Mouse (Mus musculus) effector memory CD4-positive, alpha-beta T cell, adult 7 months (primary cell): ENCODE data around the gene Nnat. TPM values are rescaled to one million over a fixed set of nuclear protein-coding genes. Genes with fewer than 3 reads are reported as not detected.

Experiments used
- polyA plus RNA-seq: library from polyadenylated mRNA; unstranded; fragments of 100-300 nt; shearing (Covaris generic); gene quantifications from one replicate; pipeline ENCODE4 v1.2.1, GENCODE M21; 2017

Nnat gene
- polyA plus RNA-seq: 1.0 TPM

DNA sequence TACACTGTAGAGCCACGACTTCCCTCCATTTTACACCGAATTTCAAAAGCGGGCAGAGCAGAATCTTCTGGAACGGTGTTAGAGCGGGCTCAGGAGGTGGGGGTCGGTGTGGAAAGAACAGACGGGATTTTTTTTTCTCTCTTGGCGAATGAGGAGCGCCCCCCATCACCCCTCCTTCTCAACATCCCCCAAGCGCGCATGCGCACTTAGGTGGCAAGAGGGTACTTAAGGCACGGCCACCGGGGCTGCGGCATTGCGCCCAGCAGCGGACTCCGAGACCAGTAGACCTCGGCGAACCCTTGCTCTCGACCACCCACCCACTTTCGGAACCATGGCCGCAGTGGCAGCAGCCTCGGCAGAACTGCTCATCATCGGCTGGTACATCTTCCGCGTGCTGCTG, at the start of gene Nnat:
Nnat (plus strand) TSS at position 221 of the 400 bp plus-strand sequence.

DNA sequence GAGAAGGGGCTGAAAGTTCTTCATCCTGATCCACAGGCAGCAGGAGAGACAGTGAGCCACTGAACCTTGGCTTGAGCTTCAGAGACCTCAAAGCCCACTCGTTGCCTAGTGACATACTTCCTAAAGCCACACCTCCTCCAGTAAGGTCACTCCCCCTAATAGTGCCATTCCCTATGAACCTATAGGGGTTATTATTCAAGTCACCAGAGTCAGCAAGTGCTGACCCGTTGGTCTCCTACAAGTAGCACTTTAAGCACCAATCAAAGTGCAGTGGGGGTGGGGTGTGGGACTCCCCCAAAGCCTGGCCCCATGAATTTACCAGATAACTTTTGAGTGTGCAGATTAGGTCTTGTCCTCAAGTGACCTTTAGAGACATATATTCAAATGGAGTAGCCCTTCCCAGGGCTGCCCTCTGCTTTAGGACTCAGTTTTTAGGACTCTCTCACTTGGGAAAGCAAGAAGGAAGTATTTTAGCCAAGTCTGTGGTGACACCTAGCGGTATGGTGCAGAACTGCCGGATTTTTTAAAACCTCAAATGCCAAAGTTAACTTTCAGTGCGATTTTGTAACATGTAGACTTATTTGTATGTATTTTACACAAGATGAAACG, 11.4 kb downstream of the Nnat start, which contains the start of gene Blcap:
Blcap (minus strand) TSS at position 51 of the 609 bp plus-strand sequence.

Other genes with a start within 250 kb of the Nnat start
- not detected for gene Ghrh, start 212.6 kb upstream of the Nnat start, polyA plus RNA-seq
- gene Manbal, start 192.5 kb upstream of the Nnat start, polyA plus RNA-seq: 40.9 TPM
- 0.44 TPM for gene Src, start 141.6 kb upstream of the Nnat start, polyA plus RNA-seq
- 20.3 TPM for gene Blcap, start 11.2 kb downstream of the Nnat start, polyA plus RNA-seq
- gene Ctnnbl1, start 177.3 kb downstream of the Nnat start, polyA plus RNA-seq: 61.1 TPM